In the genomic region with DNA sequence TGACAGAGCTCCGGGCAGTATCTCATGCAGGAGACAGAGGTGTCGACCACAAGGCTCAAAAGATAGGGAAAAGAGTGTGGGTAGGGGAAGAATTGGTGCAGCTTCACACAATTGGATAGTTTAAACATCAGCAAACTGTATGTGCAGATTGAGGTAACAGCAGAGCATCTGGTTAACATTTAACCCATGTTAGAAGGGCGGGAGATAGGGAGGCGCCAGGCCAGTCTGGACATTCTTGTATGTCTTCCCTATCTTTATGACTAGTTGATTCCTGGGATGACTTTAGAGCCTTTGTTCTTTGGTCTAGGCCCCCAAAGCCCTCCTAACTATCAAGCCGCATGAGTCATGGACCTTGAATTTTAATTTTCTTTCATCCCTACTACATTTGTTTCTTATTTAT, we compare ENCODE assay signal across 3 mouse cellular contexts.
DNase-seq lines count a peak whose midpoint lies in the region; ATAC-seq lines count a peak whose summit lies in the region.
"Not testable (repeated sequence)": the region's sequence is repeated elsewhere in the genome, so short reads cannot be mapped to it uniquely, and the experiment has no call there.

No protein-coding gene starts in this region.

- 66% methylated on average over 5 of the region's 5 CpGs for WGBS in intestine, embryonic 14.5 days
- 58% methylated on average over 5 of the region's 5 CpGs for WGBS in intestine, embryonic 15.5 days
- WGBS in intestine, embryonic 16.5 days: 57% methylated on average over 5 of the region's 5 CpGs

- not testable (repeated sequence) for H3K27me3 ChIP-seq in intestine, embryonic 14.5 days (replicated peaks; ENCODE audit: control insufficient read depth, insufficient read depth, low read length); intestine, embryonic 15.5 days (replicated peaks); intestine, embryonic 16.5 days (replicated peaks; ENCODE audit: control insufficient read depth, insufficient read depth, low read length)

- not testable (repeated sequence) for H3K36me3 ChIP-seq in intestine, embryonic 14.5 days (ENCODE audit: control insufficient read depth, insufficient read depth, low read length); intestine, embryonic 15.5 days; intestine, embryonic 16.5 days (ENCODE audit: control insufficient read depth, insufficient read depth, low read length)

- H3K4me2 ChIP-seq in intestine, embryonic 14.5 days (ENCODE audit: low read length); intestine, embryonic 15.5 days (replicated peaks); intestine, embryonic 16.5 days (ENCODE audit: low read depth, low read length): not testable (repeated sequence)

- H3K9me3 ChIP-seq in intestine, embryonic 14.5 days (ENCODE audit: control insufficient read depth, low read length); intestine, embryonic 15.5 days; intestine, embryonic 16.5 days (ENCODE audit: control insufficient read depth, low read length): not testable (repeated sequence)

- not testable (repeated sequence) for ATAC-seq in intestine, embryonic 14.5 days (replicated peaks; ENCODE audit: low FRiP score, low TSS enrichment, low read depth)
- ATAC-seq in intestine, embryonic 15.5 days: peak; percentile 71
- peak; percentile 76 for ATAC-seq in intestine, embryonic 16.5 days

- H3K4me1 ChIP-seq in intestine, embryonic 14.5 days (replicated peaks; ENCODE audit: control insufficient read depth, insufficient read depth, low read length); intestine, embryonic 15.5 days (replicated peaks); intestine, embryonic 16.5 days (ENCODE audit: control insufficient read depth, insufficient read depth, low read length): not testable (repeated sequence)

- H3K27ac ChIP-seq in intestine, embryonic 14.5 days (ENCODE audit: low read depth): 0 out of 2 replicates have a peak overlapping the region, but pooled peaks have one; percentile 22
- not testable (repeated sequence) for H3K27ac ChIP-seq in intestine, embryonic 15.5 days; intestine, embryonic 16.5 days (ENCODE audit: low read length)

- not testable (repeated sequence) for H3K4me3 ChIP-seq in intestine, embryonic 14.5 days (ENCODE audit: low read depth, low read length); intestine, embryonic 15.5 days (replicated peaks); intestine, embryonic 16.5 days (ENCODE audit: low read length)

- not testable (repeated sequence) for DNase-seq in intestine, embryonic 14.5 days (ENCODE audit: low spot score)

- not testable (repeated sequence) for H3K9ac ChIP-seq in intestine, embryonic 14.5 days (ENCODE audit: low read length); intestine, embryonic 15.5 days; intestine, embryonic 16.5 days (ENCODE audit: low read depth, low read length)
